Mouse (Mus musculus) lung, adult 2 months (tissue): ENCODE measurements at regions not wholly inside any gene's neighbourhood (a gene's known extent, or its start where the extent isn't known, plus 50 kb on each side); places are given as distances from the start of the nearest gene placed in this dataset.

Source experiments
- CTCF ChIP-seq: fragments of 200-500 bp; IDR thresholded peaks from 2 replicates; pipeline ENCODE4 v1.5.1; 2011; ENCODE audit warnings: mild to moderate bottlenecking, low read length, control low read depth; ENCODE audit not compliant: insufficient read depth
- POLR2A ChIP-seq: fragments of 200-500 bp; IDR thresholded peaks from 2 replicates; pipeline ENCODE4 v1.6.1; 2011; ENCODE audit warnings: low read depth, mild to moderate bottlenecking, control low read depth, low read length, borderline replicate concordance; ENCODE audit errors: extremely low read depth

DNA sequence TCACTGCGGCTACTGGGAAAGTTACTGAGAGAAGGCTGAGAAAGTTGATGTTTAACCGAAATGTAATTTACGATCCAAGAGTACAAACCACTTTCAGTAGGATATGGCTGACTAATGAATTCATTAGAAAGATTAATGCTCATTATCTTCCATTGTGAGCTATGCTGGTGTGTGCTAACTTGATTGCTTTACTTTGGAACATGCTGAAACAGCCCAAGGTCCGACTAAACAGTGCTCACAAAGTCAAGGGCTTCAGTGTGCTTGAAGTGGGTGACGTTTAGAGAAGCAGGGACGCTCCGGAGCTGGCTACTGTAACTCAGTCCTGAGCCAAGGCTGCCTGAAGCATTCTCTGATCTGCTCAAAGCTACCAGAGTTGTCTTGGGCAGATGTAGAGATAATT is 143.1 kb downstream of the Olfr721-ps1 start:
- no peak for TF ChIP-seq CTCF
- TF ChIP-seq POLR2A, result no peak
